Mouse (Mus musculus) intestine, postnatal 0 days (tissue): ENCODE measurements around the gene Smarca2. TPM values are rescaled to one million over a fixed set of nuclear protein-coding genes. Genes with fewer than 3 reads are reported as not detected.

Experiments
- ATAC-seq: fragments of 200-750 bp; cut with Nextera tagmentation; 2 replicates; pipeline ENCODE4 v1.8.0; 2017; ENCODE audit warnings: mild to moderate bottlenecking, moderate TSS enrichment, moderate library complexity
- H3K27ac ChIP-seq: fragments of 300-500 bp; sonication (generic); 2 replicates; pipeline ENCODE4 v1.5.1; 2014; ENCODE audit warnings: mild to moderate bottlenecking, low read depth, low read length, moderate library complexity
- H3K27me3 ChIP-seq: fragments of 300-500 bp; sonication (generic); replicated peaks from 2 replicates; pipeline ENCODE4 v1.6.1; 2014; ENCODE audit warnings: low read length, mixed read lengths; ENCODE audit not compliant: control insufficient read depth, insufficient read depth
- H3K36me3 ChIP-seq: fragments of 300-500 bp; sonication (generic); 2 replicates; pipeline ENCODE4 v1.6.1; 2014; ENCODE audit warnings: mild to moderate bottlenecking, moderate library complexity; ENCODE audit not compliant: control insufficient read depth, insufficient read depth
- H3K4me1 ChIP-seq: fragments of 300-500 bp; sonication (generic); replicated peaks from 2 replicates; pipeline ENCODE4 v1.6.1; 2014; ENCODE audit warnings: antibody characterized with exemption, low read length, mixed read lengths; ENCODE audit not compliant: control insufficient read depth, insufficient read depth
- H3K4me2 ChIP-seq: fragments of 300-500 bp; sonication (generic); replicated peaks from 2 replicates; pipeline ENCODE4 v1.6.1; 2014; ENCODE audit warnings: low read depth, mild to moderate bottlenecking, moderate library complexity
- H3K4me3 ChIP-seq: fragments of 300-500 bp; sonication (generic); 2 replicates; pipeline ENCODE4 v1.5.1; 2014; ENCODE audit warnings: low read depth, low read length
- H3K9ac ChIP-seq: fragments of 300-500 bp; sonication (generic); 2 replicates; pipeline ENCODE4 v1.6.1; 2014; ENCODE audit warnings: mild to moderate bottlenecking, low read depth, low read length
- H3K9me3 ChIP-seq: fragments of 300-500 bp; sonication (generic); 2 replicates; pipeline ENCODE4 v1.6.1; 2016; ENCODE audit warnings: mixed run types; ENCODE audit not compliant: control insufficient read depth
- CTCF ChIP-seq: sonication (generic); IDR thresholded peaks from 2 replicates; pipeline ENCODE4 v1.5.1; 2016; ENCODE audit warnings: low read depth, mild to moderate bottlenecking, control low read depth, antibody characterized with exemption, moderate library complexity
- WGBS: fragments of 180-500 bp; shearing (Covaris S2); extraction: QIAGEN DNeasy Blood & Tissue Kit; methylation state at CpG from one replicate; pipeline ENCODE4 v1.1.7; 2014; 5-methylcytosine and 5-hydroxymethylcytosine counted together
- polyA plus RNA-seq: library from polyadenylated mRNA; unstranded; fragments of >200 nt; fragmentation: Nextera tagmentation; extraction: Ambion mirVana; gene quantifications from 2 replicates; pipeline ENCODE4 v1.2.1, GENCODE M21; 2015

Smarca2 gene
- 18.1 and 21.0 TPM in 2 replicates for polyA plus RNA-seq

DNA sequence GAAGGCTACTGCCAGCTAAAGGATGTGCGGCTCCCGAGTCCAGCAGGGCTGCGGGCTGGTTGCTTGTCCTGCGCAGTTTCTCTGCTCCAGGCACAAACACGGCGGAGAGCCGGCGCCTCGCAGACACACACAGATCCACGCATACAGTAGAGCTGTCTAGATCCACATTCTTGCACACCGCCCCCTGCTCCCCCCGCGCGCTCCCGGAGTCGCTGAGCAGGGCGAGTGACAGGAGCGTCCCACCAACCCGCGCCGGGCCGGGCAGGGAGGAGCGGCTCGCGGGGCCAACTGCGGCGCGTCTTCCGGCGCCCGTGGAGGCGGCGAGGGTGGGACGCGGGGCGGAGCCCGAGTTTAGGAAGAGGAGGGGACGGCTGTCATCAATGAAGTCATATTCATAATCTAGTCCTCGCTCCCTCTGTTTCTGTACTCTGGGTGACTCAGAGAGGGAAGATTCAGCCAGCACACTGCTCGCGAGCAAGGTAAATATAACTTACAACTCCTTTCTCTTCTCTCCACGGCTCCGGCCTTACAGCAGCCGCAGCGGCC lies at the start of gene Smarca2:
Gene Smarca2, plus strand, starts transcription at position 296 of the 546 bp plus-strand sequence.
- no peaks in the 10 kb centered on the region for H3K27me3 ChIP-seq
- H3K27ac ChIP-seq: peak within 1 kb of the TSS; percentile 75
- peak within 1 kb of the TSS; percentile 76 for H3K4me3 ChIP-seq
- H3K9ac ChIP-seq: peak within 1 kb of the TSS; percentile 65
- no peak for TF ChIP-seq CTCF
- H3K4me1 ChIP-seq: no peaks in the 10 kb centered on the region
- peak; percentile 92 for ATAC-seq
- peak within 1 kb of the TSS; percentile 98 for H3K4me2 ChIP-seq
- WGBS: under 1% methylated on average over 44 of the region's 45 CpGs
- no peaks in the 10 kb centered on the region for H3K36me3 ChIP-seq
- no peaks in the 10 kb centered on the region for H3K9me3 ChIP-seq

DNA sequence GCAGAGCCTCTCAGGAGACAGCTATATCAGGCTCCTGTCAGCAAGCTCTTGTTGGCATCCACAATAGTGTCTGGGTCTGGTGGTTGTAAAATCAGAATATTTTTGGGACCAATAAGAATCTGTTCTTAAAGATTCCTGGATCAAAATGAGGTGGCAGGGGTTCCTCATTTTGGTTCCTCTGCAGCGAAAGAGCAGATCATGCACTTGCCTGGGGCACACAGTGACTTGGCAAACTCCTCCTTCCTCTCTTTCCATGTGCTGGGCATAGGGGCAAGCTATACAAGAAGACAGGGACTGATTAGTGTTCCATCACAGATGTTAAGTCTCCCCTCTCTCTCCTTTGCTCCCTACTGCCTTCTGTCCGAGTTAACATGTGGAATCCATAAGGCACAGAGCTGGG lies 40.0 kb upstream of the Smarca2 start:
- Histone ChIP-seq H3K4me1 (no peaks in the 10 kb centered on the region), H3K4me3 (no peak overlapping the region), H3K36me3 (no peaks in the 10 kb centered on the region), H3K4me2 (no peak overlapping the region), H3K27me3 (no peaks in the 10 kb centered on the region), H3K9me3 (no peaks in the 10 kb centered on the region), H3K9ac (no peak overlapping the region), H3K27ac (no peak overlapping the region)
- no peak for ATAC-seq
- WGBS: 80% methylated on average over 2 of the region's 2 CpGs
- no peak for TF ChIP-seq CTCF

DNA sequence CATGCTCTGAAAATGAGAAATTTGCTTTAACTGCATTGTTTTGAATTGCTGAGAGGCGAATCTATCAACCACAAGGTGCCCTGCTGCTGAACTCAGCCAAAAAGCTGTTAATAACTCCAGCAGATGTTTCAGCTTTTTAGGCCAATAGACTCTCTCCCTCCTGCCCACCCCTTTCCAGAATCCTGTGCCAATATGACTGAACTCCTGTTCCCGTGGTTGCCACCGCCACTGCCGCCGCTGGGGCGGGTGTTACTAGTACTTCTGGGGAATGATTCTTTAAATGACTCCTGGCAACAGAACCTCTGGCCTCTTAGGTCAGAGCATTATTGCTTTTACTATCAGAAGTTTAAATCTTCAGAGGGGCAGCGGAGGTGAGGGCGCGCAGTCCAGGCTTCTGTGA lies 38.7 kb upstream of the Smarca2 start:
- WGBS: 50% methylated on average over 9 of the region's 9 CpGs
- Histone ChIP-seq H3K4me3 (no peak overlapping the region), H3K4me2 (no peak overlapping the region), H3K9me3 (no peaks in the 10 kb centered on the region), H3K9ac (no peak overlapping the region), H3K4me1 (no peaks in the 10 kb centered on the region), H3K27ac (no peak overlapping the region), H3K36me3 (no peaks in the 10 kb centered on the region), H3K27me3 (no peaks in the 10 kb centered on the region)
- no peak for TF ChIP-seq CTCF
- ATAC-seq: no peak

DNA sequence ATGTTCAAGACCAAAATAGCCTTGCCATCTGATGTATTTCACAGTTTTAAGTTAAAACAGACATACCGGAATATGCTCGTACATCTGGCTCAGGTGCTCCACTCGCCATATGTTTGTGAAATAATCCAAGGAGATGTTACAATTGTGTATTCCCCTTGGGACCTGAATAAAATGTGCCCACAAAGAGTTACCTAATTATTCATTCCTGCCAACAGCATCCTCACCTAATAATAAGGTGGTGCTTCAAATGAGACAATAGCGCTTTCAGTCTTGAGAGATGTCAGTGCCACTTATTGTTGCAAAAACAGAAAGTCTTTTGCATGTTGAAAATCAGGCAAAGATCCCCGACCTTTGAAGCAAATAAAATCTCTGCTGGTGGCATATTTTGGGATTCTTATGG lies 36.6 kb upstream of the Smarca2 start:
- Histone ChIP-seq H3K4me2 (no peak overlapping the region), H3K27ac (no peak overlapping the region), H3K4me3 (no peak overlapping the region), H3K4me1 (no peaks in the 10 kb centered on the region), H3K27me3 (no peaks in the 10 kb centered on the region), H3K36me3 (no peaks in the 10 kb centered on the region), H3K9ac (no peak overlapping the region), H3K9me3 (no peaks in the 10 kb centered on the region)
- no peak for TF ChIP-seq CTCF
- 83% methylated on average over 5 of the region's 5 CpGs for WGBS
- ATAC-seq: no peak

DNA sequence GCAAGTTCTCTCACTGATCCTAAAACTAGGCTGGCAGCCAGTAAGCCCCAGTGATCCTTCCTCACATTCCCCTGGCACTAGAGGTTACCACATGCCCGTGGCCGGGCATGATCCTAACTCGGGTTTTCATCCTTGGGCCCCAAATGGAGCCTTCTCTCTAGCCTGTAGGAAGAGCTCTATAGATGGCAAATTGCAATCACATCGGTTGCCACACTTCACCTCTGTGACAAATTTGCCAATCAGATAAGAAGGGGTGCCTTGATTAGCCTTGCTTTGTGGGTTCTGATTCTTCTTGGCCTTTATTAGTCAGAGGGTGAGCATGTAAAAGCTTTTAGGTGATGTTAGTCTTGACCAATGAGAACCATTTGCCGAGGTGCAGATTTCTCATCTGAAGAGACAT lies 35.9 kb upstream of the Smarca2 start:
- no peaks in the 10 kb centered on the region for H3K4me1 ChIP-seq
- H3K4me3 ChIP-seq: no peak overlapping the region
- H3K27me3 ChIP-seq: no peaks in the 10 kb centered on the region
- no peak for ATAC-seq
- H3K4me2 ChIP-seq: no peak overlapping the region
- 90% methylated on average over 5 of the region's 5 CpGs for WGBS
- H3K9me3 ChIP-seq: no peaks in the 10 kb centered on the region
- no peak for TF ChIP-seq CTCF
- H3K27ac ChIP-seq: no peak overlapping the region
- no peaks in the 10 kb centered on the region for H3K36me3 ChIP-seq
- H3K9ac ChIP-seq: no peak overlapping the region

DNA sequence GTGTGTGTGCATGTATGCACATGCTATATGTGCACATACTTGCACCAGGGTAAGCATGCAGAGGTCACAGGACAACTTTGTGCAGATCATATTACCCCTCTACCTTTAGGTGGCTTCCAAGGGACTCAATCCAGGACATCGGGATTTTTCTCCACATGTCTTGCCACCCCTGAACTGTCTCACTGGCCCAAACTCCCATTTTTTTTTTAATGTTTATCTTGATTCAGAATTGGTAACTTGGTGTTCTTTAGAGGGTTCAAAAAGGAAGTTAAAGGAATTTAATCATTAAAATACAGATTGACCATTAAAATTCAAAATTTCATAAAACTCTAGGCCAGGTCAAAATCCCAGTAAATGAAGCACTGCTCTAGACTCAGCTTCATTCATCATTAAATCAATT lies 35.4 kb upstream of the Smarca2 start:
- Histone ChIP-seq H3K4me2 (no peak overlapping the region), H3K4me1 (no peaks in the 10 kb centered on the region), H3K9me3 (no peaks in the 10 kb centered on the region), H3K9ac (no peak overlapping the region), H3K4me3 (no peak overlapping the region), H3K36me3 (no peaks in the 10 kb centered on the region), H3K27me3 (no peaks in the 10 kb centered on the region), H3K27ac (no peak overlapping the region)
- 92% methylated on average over 1 of the region's 1 CpGs for WGBS
- TF ChIP-seq CTCF: no peak
- no peak for ATAC-seq

DNA sequence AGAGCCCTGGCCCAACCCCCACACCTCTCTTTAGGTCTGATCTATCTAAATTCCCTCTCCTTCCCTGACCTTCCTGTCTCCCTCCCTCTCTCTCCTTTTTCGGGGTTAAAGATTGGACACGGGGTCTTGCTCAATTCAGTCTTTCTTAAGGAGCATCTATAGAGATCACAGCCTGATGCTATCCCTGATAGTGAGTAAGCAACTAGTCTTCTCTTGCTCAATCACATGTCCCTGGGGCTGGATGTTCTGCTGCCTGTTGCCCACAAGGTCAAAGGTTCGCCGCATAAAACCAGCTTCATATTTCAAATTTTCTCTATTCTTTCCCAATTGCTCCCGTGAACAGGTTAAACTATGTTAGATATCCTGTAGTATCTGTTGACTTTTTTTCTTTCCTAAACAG lies 25.2 kb upstream of the Smarca2 start:
- Histone ChIP-seq H3K9me3 (no peaks in the 10 kb centered on the region), H3K36me3 (no peaks in the 10 kb centered on the region), H3K27me3 (no peaks in the 10 kb centered on the region), H3K9ac (no peak overlapping the region), H3K4me2 (no peak overlapping the region), H3K4me1 (no peaks in the 10 kb centered on the region), H3K27ac (no peak overlapping the region), H3K4me3 (no peak overlapping the region)
- TF ChIP-seq CTCF: no peak
- WGBS: 80% methylated on average over 5 of the region's 5 CpGs
- ATAC-seq: no peak
